Mouse (Mus musculus): ENCODE data around the gene Prmt9.

The Prmt9 gene

GRCm38 (mm10) chr8:77534358-77534992, 14.7 kb upstream of the Prmt9 start:
- no peak for DNase-seq (ENCODE audit: extremely low spot score, low spot score)

DNA sequence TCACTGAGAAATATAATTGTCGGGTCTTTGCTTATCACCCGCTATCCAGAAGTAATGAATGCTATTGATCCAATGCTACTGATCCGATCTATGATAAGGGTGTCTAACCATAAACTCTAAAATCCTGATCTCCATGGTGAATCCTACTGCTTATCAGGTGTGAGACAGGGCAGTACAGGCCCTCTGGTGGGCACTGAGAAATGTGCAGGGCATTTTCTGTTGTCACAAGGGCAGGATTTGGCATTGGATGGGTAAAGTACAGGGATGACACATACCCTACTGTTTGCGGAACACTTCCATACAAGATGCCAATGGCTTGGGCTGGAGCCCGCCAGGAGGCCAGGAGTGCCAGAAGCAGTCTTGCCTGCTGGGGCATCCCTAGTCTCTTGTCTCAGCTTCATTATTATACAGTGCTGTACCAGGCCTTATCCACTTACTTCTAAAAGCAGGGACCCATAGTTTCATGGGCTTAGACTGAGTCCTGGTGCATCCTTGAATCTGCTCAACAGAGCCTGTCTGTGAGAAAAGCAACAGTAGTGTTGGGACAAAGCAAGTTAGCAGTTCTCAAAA, 14.1 kb upstream of the Prmt9 start:
- DNase-seq (ENCODE audit: extremely low spot score, low spot score), result no peak

DNA sequence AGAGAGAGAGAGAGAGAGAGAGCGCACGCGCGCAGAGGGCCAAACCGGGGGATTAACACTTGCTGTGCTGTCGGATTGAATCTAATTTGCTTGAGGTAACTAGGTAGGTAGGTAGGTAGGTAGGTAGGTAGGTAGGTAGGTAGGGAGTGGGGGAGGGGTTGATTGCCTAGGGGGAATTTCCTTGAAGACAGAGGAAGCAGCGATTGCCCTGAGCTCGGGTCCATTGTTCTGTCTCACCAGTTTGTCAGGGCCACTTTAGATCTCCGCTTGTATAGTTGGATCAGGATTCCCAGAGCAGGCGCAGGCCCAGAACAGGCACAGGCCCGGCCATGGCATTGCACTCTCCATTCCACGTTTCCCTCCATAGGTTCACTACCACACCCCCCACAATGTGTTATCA, 12.4 kb upstream of the Prmt9 start:
- DNase-seq (ENCODE audit: extremely low spot score, low spot score), result no peak

DNA sequence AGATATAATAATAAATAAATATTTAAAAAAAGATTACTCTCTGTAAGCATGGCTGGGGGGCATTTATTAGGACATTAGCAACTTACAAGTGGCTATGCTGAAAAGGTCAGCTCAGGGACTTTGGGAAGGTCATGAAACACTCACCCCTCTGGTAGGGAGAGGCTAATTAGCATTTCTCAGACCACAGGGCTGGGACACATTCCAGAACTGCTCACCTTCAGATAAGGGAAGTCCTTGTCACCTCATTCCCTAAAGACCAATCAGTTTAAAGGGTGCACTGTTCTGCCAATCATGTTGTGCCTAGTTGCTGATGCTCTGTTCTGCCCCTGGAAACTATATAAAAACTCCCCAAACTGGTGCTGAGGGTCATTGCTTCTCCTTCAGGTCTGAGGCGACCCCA, 10.9 kb upstream of the Prmt9 start:
- DNase-seq (ENCODE audit: extremely low spot score, low spot score), result no peak

GRCm38 (mm10) chr8:77543152-77543777, 5.9 kb upstream of the Prmt9 start:
- no peak for DNase-seq (ENCODE audit: extremely low spot score, low spot score)

DNA sequence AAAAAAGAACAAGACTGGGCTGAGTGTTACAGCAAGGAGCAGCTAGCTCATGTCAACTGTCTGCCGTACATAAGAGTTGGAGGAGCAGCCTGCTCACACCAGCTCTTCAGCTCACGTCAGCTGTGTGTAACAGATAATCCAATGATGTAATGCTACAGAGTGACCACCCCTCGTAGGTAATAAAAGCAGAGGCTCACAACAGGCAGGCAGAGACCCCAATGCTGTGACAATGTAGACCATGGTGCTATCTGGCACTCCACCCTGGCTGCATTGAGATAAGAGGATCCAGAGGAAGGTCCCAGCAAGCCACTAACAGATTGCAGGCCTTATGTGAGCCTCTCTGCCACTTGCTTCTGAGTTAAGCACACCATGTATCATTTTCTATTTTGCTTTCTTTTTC, 4.8 kb upstream of the Prmt9 start:
- DNase-seq (ENCODE audit: extremely low spot score, low spot score), result no peak

DNA sequence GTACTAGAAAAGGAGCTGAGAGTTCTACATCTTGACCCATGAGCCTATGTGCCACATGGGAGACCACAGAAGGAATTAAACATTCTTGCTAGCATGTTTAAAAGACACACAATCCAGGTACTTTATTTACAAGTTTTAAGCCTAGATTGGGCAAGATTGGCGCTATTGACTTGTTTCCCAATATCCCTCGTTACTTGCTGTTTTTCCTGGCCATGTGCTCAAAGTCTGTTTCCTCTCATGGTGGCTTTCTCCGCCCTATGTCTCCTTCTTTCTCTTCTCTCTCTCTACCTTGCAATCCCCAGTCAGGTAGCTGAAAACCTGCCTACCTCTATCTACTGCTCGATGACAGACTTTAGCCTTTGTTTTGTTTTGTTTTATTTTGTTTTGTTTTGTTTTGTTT, 3.6 kb upstream of the Prmt9 start:
- no peak for DNase-seq (ENCODE audit: extremely low spot score, low spot score)

- no peak for DNase-seq (ENCODE audit: extremely low spot score, low spot score)
These were observed 834 bp downstream of the Prmt9 start for GRCm38 (mm10) chr8:77549881-77550580.

GRCm38 (mm10) chr8:77552491-77552890, 3.3 kb downstream of the Prmt9 start:
- DNase-seq (ENCODE audit: extremely low spot score, low spot score), result no peak

DNA sequence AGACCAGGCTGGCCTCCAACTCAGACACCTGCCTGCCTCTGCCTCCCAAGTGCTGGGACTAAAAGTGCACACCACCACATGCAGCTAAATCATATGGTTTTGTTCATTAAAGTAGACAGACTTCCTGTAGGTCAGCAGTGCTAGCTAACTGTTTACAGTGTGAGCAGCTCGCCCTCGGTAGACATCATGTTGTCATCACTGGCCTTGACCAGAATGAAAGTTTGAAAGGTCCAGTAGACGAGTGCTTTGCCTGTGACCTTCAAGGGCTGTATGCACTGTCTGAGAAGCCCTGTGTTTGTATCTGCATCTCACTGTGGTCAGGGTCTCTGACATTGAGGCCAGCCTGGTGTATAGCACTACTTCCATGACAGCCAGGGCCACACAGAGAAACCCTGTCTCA, 12.2 kb downstream of the Prmt9 start:
- DNase-seq (ENCODE audit: extremely low spot score, low spot score), result no peak

- no peak for DNase-seq (ENCODE audit: extremely low spot score, low spot score)
These were observed 25.0 kb downstream of the Prmt9 start for GRCm38 (mm10) chr8:77574229-77574628.

- no peak for DNase-seq (ENCODE audit: extremely low spot score, low spot score)
These were observed 28.5 kb downstream of the Prmt9 start for GRCm38 (mm10) chr8:77577674-77578073.

GRCm38 (mm10) chr8:77584174-77584573, 35.0 kb downstream of the Prmt9 start:
- DNase-seq (ENCODE audit: extremely low spot score, low spot score), result no peak

DNA sequence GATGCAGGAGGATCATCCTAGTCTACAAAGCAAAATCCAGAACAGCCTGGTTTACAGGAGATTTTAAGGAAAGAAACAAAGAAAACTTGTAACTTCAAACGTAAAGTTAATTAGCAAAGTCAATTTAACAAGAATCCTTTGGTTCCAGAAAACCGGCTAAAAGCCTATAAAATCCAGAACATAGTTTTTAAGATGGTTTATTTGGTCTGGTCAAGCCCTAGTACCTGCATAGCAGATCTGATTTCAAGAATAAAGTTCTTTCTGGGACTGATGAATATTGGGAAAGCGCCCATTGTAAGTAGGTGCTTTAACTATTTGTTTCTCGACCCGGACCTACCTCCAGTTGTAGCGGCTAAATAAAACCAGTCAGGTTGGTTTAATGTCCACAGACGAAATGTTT, 60.4 kb downstream of the Prmt9 start:
- no peak for DNase-seq (ENCODE audit: extremely low spot score, low spot score)

- DNase-seq (ENCODE audit: extremely low spot score, low spot score), result peak; percentile 99
These were observed 61.3 kb downstream of the Prmt9 start, which contains the start of gene Tmem184c for GRCm38 (mm10) chr8:77610374-77610969. Tmem184c (minus strand) TSS chr8:77610698.

- no peak for DNase-seq (ENCODE audit: extremely low spot score, low spot score)
These were observed 68.7 kb downstream of the Prmt9 start for GRCm38 (mm10) chr8:77617916-77618315.

- no peak for DNase-seq (ENCODE audit: extremely low spot score, low spot score)
These were observed 74.5 kb downstream of the Prmt9 start for GRCm38 (mm10) chr8:77623677-77624209.

GRCm38 (mm10) chr8:77629858-77630537, 80.8 kb downstream of the Prmt9 start:
- DNase-seq (ENCODE audit: extremely low spot score, low spot score), result peak; percentile 89

- DNase-seq (ENCODE audit: extremely low spot score, low spot score), result no peak
These were observed 81.5 kb downstream of the Prmt9 start for GRCm38 (mm10) chr8:77630691-77631090.
